Mouse (Mus musculus): Measurements from ENCODE around the gene Cd37. TPM values are rescaled to one million over a fixed set of nuclear protein-coding genes. Genes with fewer than 3 reads are reported as not detected.
A peak's percentile ranks its signal among the peaks of the same experiment; 100 is the strongest.

The Cd37 gene
- total RNA-seq, 2 experiments from 2014 or later = 4.1 to 6.2 TPM

DNA sequence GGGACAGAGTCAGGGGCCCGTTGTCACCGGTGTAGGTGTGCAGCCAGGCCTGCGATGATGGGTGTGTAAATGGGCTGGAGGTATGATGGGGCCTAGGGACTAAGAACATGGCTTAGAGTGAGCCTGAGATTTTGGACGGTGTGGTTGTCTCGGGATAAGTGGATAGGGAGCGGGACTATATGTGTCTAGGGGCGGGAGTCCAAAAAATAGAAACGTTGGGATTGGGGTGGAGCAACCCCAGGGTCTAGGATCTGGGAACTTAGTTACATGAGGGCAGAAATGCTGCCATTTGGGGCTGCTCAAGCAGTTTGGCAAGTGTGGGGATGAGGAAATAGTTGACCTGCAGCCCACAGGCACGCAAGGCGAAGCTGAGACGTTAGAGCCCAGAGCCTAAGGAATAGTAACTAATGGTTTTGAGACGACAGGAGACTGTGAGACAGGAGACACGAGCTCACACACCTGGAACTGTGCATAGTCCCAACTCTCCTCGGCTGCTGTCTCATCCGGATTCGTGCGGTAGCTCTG is 3.2 kb downstream of the Cd37 start:
- DNase-seq (ENCODE audit: low spot score in 2 of 2) = no peak

GRCm38 (mm10) chr7:45234922-45235571 is 3.9 kb downstream of the Cd37 start:
- no peak for DNase-seq (ENCODE audit: low spot score in 2 of 2)

GRCm38 (mm10) chr7:45234333-45234841 is 4.5 kb downstream of the Cd37 start:
- DNase-seq (ENCODE audit: low spot score in 2 of 2) = no peak

DNA sequence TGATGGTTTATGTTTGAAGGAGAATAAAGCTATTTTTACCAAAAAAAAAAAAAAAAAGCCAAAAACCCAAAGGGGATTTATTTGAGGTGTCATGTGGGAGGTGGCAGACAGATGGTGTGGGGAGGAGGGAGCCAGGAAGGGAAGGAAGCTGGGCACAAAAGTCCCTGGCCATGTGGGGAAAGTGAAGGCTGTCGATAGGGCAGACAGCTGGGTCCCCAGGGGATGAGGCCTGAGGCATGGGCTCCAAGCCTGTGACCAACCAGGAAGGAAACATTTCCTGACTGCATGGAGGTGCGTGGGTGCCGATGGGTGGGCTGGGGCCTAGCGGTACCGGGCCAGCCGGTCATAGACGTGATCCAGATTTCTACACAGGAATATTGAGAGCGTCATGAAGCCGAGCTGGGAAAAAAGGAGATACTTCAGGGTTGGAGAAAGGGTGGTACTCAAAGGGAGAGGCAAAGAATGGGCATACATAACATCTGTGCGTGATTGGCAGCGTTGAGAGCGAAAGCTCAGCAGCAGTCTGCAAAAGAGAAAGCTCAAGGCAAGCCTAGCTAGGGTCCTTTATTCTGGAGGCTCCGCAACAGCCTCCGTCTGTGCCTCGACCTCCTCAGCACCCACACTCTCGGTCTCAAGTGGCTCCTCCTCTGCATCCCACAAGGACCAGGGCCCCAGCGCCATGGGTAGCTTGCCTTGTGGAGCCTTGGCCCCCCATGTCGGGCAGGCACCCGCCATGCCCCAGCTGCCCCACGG is 5.2 kb downstream of the Cd37 start:
- DNase-seq (ENCODE audit: low spot score in 2 of 2) = no peak

GRCm38 (mm10) chr7:45232716-45233465 is 6.0 kb downstream of the Cd37 start:
- DNase-seq (ENCODE audit: low spot score in 2 of 2) = no peak

- no peak for DNase-seq (ENCODE audit: low spot score in 2 of 2)
These were observed 7.0 kb downstream of the Cd37 start for GRCm38 (mm10) chr7:45231941-45232340.

- DNase-seq (ENCODE audit: low spot score in 2 of 2) = no peak
These were observed 7.7 kb downstream of the Cd37 start for GRCm38 (mm10) chr7:45231192-45231591.

DNA sequence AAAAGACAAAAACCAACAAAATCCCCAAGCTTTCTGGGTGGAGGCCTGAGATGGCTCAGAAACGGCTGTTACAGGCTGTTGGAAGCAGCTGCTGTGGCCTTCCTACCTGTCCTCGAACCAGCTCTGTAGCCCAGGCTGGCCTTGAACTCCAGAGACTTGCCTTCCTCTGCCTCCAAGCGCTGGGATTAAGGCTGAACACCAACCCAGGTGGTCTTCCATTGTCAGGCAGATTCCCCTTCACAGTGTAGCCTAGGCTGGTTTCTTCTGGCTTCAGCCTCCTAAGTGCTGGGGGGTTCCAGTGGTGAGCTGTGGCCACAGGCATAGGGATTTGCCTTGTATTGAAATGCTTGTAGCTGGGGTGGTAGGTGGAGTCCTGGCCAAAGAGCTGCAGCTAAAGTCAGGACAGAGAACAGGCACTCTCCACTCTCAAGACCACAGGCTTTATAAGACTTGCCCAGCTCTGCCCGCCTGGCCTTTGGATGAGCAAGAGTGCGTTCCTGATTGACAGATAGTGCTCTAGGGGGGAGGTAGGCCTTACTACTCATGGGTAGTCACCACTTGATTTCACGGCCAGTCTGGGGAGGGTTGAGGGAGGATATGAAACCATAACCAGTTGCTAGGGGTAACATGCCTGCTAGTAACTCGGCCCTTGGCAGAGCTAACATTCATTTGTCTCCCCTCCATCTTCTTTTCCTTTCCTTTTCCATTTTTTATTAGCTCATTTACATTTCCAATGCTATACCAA is 9.3 kb downstream of the Cd37 start:
- DNase-seq (ENCODE audit: low spot score in 2 of 2) = no peak

- DNase-seq (ENCODE audit: low spot score in 2 of 2) = no peak
These were observed 9.9 kb downstream of the Cd37 start for GRCm38 (mm10) chr7:45229046-45229445.

GRCm38 (mm10) chr7:45228548-45228947 is 10.4 kb downstream of the Cd37 start:
- DNase-seq (ENCODE audit: low spot score in 2 of 2) = no peak

GRCm38 (mm10) chr7:45226421-45226820 is 12.5 kb downstream of the Cd37 start:
- no peak for DNase-seq (ENCODE audit: low spot score in 2 of 2)

GRCm38 (mm10) chr7:45224826-45225225 is 14.1 kb downstream of the Cd37 start:
- DNase-seq (ENCODE audit: low spot score in 2 of 2) = no peak

DNA sequence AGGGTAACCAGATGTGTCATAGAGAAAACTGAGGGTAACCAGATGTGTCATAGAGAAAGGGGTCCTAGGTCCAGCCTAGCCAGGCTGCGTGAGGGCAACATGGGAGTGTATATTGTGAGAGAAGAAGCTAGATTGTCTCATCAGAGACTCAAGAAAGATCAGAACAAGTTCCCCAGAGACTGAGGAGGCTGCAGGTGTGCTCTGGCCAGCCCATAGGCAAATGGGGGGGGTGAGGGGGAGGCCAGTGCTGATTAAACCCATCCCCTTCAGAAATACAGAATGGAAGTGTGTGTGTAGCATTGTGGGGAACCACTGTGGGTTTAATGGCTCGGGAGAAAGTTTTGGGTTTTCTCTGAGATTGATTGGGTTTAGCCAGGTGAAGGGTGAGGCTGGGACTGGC is 17.2 kb downstream of the Cd37 start:
- DNase-seq (ENCODE audit: low spot score in 2 of 2) = no peak

DNA sequence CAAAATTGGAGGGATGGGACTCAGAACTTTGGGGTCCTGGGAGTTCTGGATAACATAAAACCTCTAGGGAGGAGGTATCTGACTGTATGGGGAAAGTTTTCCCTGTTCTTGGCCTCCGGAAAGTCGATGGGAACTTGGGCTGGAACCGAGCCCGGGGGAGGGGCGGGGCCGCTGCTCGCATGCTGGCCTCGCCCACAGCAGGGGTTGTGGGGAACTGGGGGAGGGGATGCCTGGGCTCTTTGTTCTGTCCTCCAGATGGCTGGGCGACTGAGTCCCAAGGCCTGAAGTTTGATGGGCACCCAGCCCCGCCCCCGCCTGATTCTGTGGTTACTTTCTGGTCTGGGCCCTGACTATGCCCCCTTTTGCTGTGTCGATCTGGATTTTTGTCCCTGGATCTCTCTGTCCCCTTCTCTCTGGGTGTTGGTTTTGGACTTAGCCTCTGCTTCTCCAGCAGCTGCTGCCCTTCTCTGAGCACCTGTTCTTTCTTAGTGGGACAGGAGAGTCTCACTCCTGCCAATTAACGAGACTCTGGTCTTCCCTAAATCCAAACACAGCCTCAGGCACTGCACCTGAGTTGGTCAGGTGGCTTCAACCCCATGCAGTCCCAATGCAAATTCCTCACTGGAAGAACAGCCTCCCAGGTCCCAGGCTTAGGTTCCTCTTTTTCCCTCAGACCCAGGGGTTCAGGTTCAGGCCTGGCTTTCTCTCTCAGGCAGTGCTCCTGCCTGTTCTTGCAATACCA is 22.3 kb downstream of the Cd37 start:
- peak in 1 of 2 experiments; percentile 32 for DNase-seq (ENCODE audit: low spot score in 2 of 2)

GRCm38 (mm10) chr7:45215673-45216441 is 23.1 kb downstream of the Cd37 start, which contains the start of gene Tead2:
Gene Tead2 (plus strand): TSS chr7:45215753.
- no peak for DNase-seq (ENCODE audit: low spot score in 2 of 2)

GRCm38 (mm10) chr7:45213708-45214107 is 25.2 kb downstream of the Cd37 start:
- no peak for DNase-seq (ENCODE audit: low spot score in 2 of 2)

DNA sequence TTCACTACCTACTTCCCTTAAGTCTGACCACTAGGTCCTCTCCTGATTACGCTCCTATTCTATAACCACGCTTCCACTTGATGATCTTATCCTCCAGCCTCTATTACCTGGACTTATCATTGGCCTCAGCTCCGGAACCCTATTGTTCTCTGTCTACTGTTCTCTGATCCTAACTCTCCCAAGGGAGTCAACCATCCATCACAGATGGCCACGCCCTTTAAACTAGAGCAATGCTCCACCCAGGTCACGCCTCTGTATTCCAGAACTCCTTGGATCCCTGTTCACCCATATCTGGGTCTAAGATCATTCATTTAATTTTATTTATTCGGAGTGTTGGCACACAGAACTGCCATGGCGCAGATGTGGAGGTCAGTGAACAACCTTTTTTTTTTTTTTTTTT is 26.6 kb downstream of the Cd37 start:
- no peak for DNase-seq (ENCODE audit: low spot score in 2 of 2)

GRCm38 (mm10) chr7:45211851-45212251 is 27.1 kb downstream of the Cd37 start, which contains the start of gene Dkkl1:
Gene Dkkl1 (minus strand): TSS chr7:45212147.
- DNase-seq (ENCODE audit: low spot score in 2 of 2) = no peak

- DNase-seq (ENCODE audit: low spot score in 2 of 2) = no peak
These were observed 27.8 kb downstream of the Cd37 start for GRCm38 (mm10) chr7:45211070-45211469.

Measured in adrenal gland, postnatal 4 days (tissue).